Mouse (Mus musculus) spleen, adult 2 months (tissue): Measurements from ENCODE around the gene Pcyt2. TPM values are rescaled to one million over a fixed set of nuclear protein-coding genes. Genes with fewer than 3 reads are reported as not detected.

ENCODE experiments used
- DNase-seq, 2 experiments: peaks; one replicate each; pipeline versions ENCODE4 v3.0.0 to v3.0.0-alpha.2; 2012 to 2021; ENCODE audit warnings: low spot score in 2 of 2, low read depth in 1 of 2
- H3K27ac ChIP-seq: fragments of 200-500 bp; 2 replicates; pipeline ENCODE4 v1.5.1; 2012; ENCODE audit warnings: low read length, inconsistent platforms; ENCODE audit not compliant: insufficient read depth
- H3K27me3 ChIP-seq: fragments of 200-500 bp; 2 replicates; pipeline ENCODE4 v1.6.1; 2012; ENCODE audit warnings: mild to moderate bottlenecking, moderate library complexity, low read length, inconsistent platforms; ENCODE audit not compliant: control insufficient read depth, insufficient read depth
- H3K36me3 ChIP-seq: fragments of 200-500 bp; 2 replicates; pipeline ENCODE4 v1.6.1; 2012; ENCODE audit warnings: mild to moderate bottlenecking, low read length, inconsistent platforms; ENCODE audit not compliant: control insufficient read depth, insufficient read depth
- H3K4me1 ChIP-seq: fragments of 200-500 bp; 2 replicates; pipeline ENCODE4 v1.6.1; 2011; ENCODE audit warnings: inconsistent platforms; ENCODE audit not compliant: control insufficient read depth, insufficient read depth, insufficient read length
- H3K4me3 ChIP-seq: fragments of 200-500 bp; 2 replicates; pipeline ENCODE4 v1.5.1; 2011; ENCODE audit warnings: mild to moderate bottlenecking, inconsistent platforms; ENCODE audit not compliant: insufficient read depth, insufficient read length; ENCODE audit errors: extremely low read depth
- CTCF ChIP-seq: fragments of 200-500 bp; IDR thresholded peaks from 2 replicates; pipeline ENCODE4 v1.5.1; 2011; ENCODE audit warnings: mild to moderate bottlenecking, inconsistent platforms; ENCODE audit not compliant: insufficient read depth, insufficient read length, insufficient replicate concordance; ENCODE audit errors: extremely low read depth
- POLR2A ChIP-seq: fragments of 200-500 bp; IDR thresholded peaks from 2 replicates; pipeline ENCODE4 v1.6.1; 2011; ENCODE audit warnings: low read depth, low read length, inconsistent platforms
- WGBS: fragments of 180-500 bp; shearing (Covaris S2); methylation state at CpG from one replicate; pipeline ENCODE4 v1.1.7; 2018; 5-methylcytosine and 5-hydroxymethylcytosine counted together
- polyA plus RNA-seq: library from polyadenylated mRNA; depleted of rRNA; stranded (reverse); fragments of >200 nt; gene quantifications from 2 replicates; pipeline ENCODE4 v1.2.3, GENCODE M21; 2012

Pcyt2 gene
- polyA plus RNA-seq, 1 experiment = 139 TPM

DNA sequence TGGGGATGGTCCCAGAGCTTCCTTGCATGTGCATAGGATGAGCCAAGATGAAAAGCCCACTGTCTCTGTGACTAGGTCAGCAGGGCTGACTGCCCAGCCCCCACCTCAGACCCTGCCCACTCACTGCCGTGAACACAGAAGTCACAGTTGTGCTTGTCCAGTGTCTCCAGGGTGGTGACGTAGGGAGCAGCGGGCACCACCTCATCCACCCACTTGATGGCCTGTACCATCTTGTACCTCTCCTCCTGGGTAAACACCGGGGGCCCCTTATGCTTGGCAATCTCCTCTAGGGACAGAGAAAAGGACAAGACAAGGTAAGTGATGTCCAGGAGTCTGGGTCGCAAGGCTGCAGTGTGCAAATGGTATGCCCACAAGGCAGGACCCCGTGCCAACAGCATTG lies 2.6 kb downstream of the Pcyt2 start:
- WGBS = 97% methylated on average over 6 of the region's 6 CpGs
- peaks cover 26% of the 10 kb centered on the region for H3K36me3 ChIP-seq
- TF ChIP-seq CTCF = no peak
- no peak for TF ChIP-seq POLR2A
- no peak overlapping the region for H3K27ac ChIP-seq
- H3K27me3 ChIP-seq = no peaks in the 10 kb centered on the region
- H3K4me1 ChIP-seq = peaks cover 6% of the 10 kb centered on the region; the same call in 1 of the 2 replicates
- no peak overlapping the region for H3K4me3 ChIP-seq
- no peak for DNase-seq

- Histone ChIP-seq H3K27me3 (no peaks in the 10 kb centered on the region), H3K4me3 (no peak overlapping the region), H3K4me1 (peaks cover 6% of the 10 kb centered on the region; the same call in 1 of the 2 replicates), H3K36me3 (peaks cover 18% of the 10 kb centered on the region), H3K27ac (no peak overlapping the region)
- DNase-seq = no peak
- WGBS = 87% methylated on average over 8 of the region's 8 CpGs
- TF ChIP-seq POLR2A = no peak
- no peak for TF ChIP-seq CTCF
Measured at GRCm38 (mm10) chr11:120613976-120614375, 3.8 kb downstream of the Pcyt2 start.

DNA sequence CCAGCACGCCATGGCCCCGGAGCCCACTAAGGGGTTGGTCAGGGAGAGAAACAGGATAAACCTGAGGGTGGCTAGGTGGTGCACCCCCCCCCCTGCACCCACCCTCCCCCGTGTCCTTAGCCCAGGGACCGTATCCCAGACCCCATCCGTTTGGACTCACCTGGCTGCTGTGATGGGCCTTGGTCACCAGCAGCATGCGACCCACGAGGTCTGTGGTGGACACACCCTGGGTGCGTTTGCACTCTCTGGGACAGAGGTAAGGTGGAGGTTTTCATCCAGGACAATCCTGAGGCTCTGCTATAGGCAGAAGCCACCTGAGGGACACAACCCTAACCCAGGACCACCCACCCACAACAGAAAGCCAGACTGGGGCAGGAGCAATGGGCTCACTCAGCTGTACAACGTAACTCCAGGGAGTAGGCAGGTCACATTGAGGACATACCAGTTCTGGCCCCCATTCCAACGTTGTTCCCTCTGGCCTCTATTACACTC lies 4.2 kb downstream of the Pcyt2 start:
- no peaks in the 10 kb centered on the region for H3K27me3 ChIP-seq
- 91% methylated on average over 10 of the region's 10 CpGs for WGBS
- no peak overlapping the region for H3K27ac ChIP-seq
- H3K4me3 ChIP-seq = no peak overlapping the region
- peaks cover 14% of the 10 kb centered on the region for H3K36me3 ChIP-seq
- peaks cover 6% of the 10 kb centered on the region; the same call in 1 of the 2 replicates for H3K4me1 ChIP-seq
- TF ChIP-seq POLR2A (no peak), CTCF (no peak)
- DNase-seq = no peak

DNA sequence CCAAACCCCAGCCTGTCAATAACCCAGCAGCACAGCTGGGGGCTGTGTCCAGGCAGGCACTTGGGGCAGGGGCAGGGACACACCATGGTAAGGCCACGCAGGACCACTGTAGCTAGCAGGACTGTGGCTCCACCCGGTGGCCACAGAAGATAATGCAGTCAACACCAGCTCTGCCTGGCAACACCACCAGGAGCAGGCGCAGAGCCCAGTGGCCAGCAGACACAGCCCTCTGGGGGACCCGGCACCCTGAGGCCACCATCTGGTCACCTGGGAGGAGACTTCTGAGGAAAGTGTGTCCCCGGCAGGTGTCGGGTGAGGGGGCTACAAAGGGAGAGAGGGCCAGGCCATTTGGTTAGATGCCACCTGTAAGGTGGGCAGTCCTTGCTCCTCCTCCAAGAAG lies 5.0 kb downstream of the Pcyt2 start:
- peak in 1 of 2 experiments; percentile 68 for DNase-seq
- WGBS = 60% methylated on average over 6 of the region's 6 CpGs
- H3K27ac ChIP-seq = no peak overlapping the region
- peaks cover 6% of the 10 kb centered on the region; the same call in 1 of the 2 replicates for H3K4me1 ChIP-seq
- no peak overlapping the region for H3K4me3 ChIP-seq
- H3K36me3 ChIP-seq = peaks cover 9% of the 10 kb centered on the region
- TF ChIP-seq CTCF (peak; percentile 88; the same call in 1 of the 2 replicates), POLR2A (no peak)
- H3K27me3 ChIP-seq = no peaks in the 10 kb centered on the region

- Histone ChIP-seq H3K27me3 (no peaks in the 10 kb centered on the region), H3K4me3 (no peak overlapping the region), H3K36me3 (peaks cover 9% of the 10 kb centered on the region), H3K4me1 (no peaks in the 10 kb centered on the region), H3K27ac (no peak overlapping the region)
- no peak for DNase-seq
- TF ChIP-seq POLR2A = no peak
- TF ChIP-seq CTCF = no peak
- 90% methylated on average over 9 of the region's 9 CpGs for WGBS
Measured at GRCm38 (mm10) chr11:120610477-120611046, 7.2 kb downstream of the Pcyt2 start.

GRCm38 (mm10) chr11:120609250-120609649 lies 8.5 kb downstream of the Pcyt2 start:
- Histone ChIP-seq H3K36me3 (peaks cover 13% of the 10 kb centered on the region), H3K27me3 (no peaks in the 10 kb centered on the region), H3K27ac (no peak overlapping the region), H3K4me1 (no peaks in the 10 kb centered on the region), H3K4me3 (no peak overlapping the region)
- TF ChIP-seq CTCF (no peak), POLR2A (no peak)
- DNase-seq = no peak
- WGBS = 64% methylated on average over 8 of the region's 8 CpGs
